Mouse (Mus musculus): Measurements from ENCODE around the gene Fgfr2. TPM values are rescaled to one million over a fixed set of nuclear protein-coding genes. Genes with fewer than 3 reads are reported as not detected.

Gene Fgfr2
- polyA plus RNA-seq, 1 experiment: 0.17 TPM

DNA sequence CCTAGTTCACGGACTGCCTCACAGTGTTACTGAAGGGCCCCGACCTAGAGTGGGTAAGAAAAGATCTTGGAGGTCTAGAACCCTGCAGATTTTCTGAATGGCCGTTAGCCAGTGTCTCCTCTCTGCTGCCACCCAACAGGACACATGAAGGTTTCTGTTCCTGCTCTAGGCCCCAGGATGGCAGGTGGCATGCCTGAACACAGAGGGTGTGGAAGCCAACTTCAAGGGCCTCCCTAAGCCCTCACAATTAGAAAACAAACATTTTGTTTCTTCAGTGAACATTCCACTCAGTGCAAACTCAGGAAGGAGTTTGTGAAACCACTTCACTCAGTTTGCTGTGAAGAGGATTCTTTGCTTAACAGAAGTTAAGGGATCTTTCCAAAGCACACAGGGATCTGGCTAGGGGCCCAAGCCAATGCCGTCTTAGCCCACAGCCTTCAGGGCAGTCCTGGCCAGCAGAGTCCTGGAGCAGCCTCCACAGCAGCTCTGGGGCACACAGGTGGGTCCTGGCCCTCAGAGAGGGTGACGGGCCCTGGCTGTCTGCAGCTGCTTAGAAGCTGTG lies 398.6 kb downstream of the Fgfr2 start:
- Histone ChIP-seq H3K79me2 (ENCODE audit: control insufficient read depth, insufficient read depth) (no peaks in the 10 kb centered on the region), H3K4me3 (no peak overlapping the region), H3ac (ENCODE audit: control insufficient read depth, insufficient read length) (no peak overlapping the region), H3K27me3 (ENCODE audit: control insufficient read depth, insufficient read depth, insufficient read length) (no peaks in the 10 kb centered on the region), H3K36me3 (ENCODE audit: control insufficient read depth, insufficient read depth) (no peaks in the 10 kb centered on the region), H3K4me2 (ENCODE audit: low read depth) (peak overlapping the region; percentile 56)
- peak; percentile 24 for TF ChIP-seq POLR2A (IDR thresholded peaks at IDR 0.05; ENCODE audit: insufficient read length, low read depth)
- peak in 1 of 3 experiments; percentile 59 for TF ChIP-seq MYOG (IDR thresholded peaks at IDR 0.05; ENCODE audit: control insufficient read depth in 1 of 3, insufficient read depth in 1 of 3, insufficient read length in 2 of 3, low read depth in 2 of 3)
- no peak for TF ChIP-seq POLR2AphosphoS2 (IDR thresholded peaks at IDR 0.05; ENCODE audit: insufficient read length, low read depth)

DNA sequence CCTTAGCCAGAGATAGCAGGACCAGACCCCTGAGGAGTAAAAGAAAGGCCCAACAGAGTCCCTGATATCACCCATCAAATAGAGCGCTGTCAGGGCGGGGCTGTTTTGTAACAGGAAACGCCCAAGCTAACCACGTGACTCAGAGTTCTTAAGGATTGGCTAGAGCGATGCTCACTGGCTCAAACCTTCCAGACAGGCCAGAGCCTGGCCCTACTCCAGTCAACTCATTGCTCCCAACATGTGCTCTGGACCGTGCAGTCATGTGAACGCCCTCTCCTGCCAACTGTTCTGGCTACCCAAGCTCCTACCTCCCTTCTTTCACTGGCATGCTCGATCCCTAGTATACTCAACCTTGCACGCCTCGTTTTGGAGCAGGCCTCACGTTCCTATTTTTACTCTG lies 399.2 kb downstream of the Fgfr2 start:
- H3K4me3 ChIP-seq: no peak overlapping the region
- peak overlapping the region; percentile 46 for H3K4me2 ChIP-seq (ENCODE audit: low read depth)
- H3K27me3 ChIP-seq (ENCODE audit: control insufficient read depth, insufficient read depth, insufficient read length): no peaks in the 10 kb centered on the region
- H3ac ChIP-seq (ENCODE audit: control insufficient read depth, insufficient read length): no peak overlapping the region
- H3K79me2 ChIP-seq (ENCODE audit: control insufficient read depth, insufficient read depth): no peaks in the 10 kb centered on the region
- TF ChIP-seq POLR2A (IDR thresholded peaks at IDR 0.05; ENCODE audit: insufficient read length, low read depth) (peak; percentile 62), POLR2AphosphoS2 (IDR thresholded peaks at IDR 0.05; ENCODE audit: insufficient read length, low read depth) (peak; percentile 25), E2F4 (IDR thresholded peaks at IDR 0.05; ENCODE audit: insufficient read depth) (no peak), REST (IDR thresholded peaks at IDR 0.05; ENCODE audit: insufficient read depth, insufficient read length) (no peak), MYOG (IDR thresholded peaks at IDR 0.05; ENCODE audit: control insufficient read depth in 1 of 3, insufficient read depth in 1 of 3, insufficient read length in 2 of 3, low read depth in 2 of 3) (peak in 2 of 3 experiments; percentile 37 to 86), TCF12 (IDR thresholded peaks at IDR 0.05; ENCODE audit: insufficient read depth, poor library complexity, severe bottlenecking) (no peak), MYOD1 (IDR thresholded peaks at IDR 0.05; ENCODE audit: control insufficient read depth in 1 of 3, insufficient read length in 2 of 3, low read depth in 2 of 3) (peak in 2 of 3 experiments; percentile 54 to 74), USF1 (IDR thresholded peaks at IDR 0.05; ENCODE audit: low read depth) (peak; percentile 66), CEBPB (IDR thresholded peaks at IDR 0.05; ENCODE audit: insufficient read depth, poor library complexity, severe bottlenecking) (no peak), SRF (IDR thresholded peaks at IDR 0.05; ENCODE audit: control insufficient read depth, insufficient read length, low read depth) (no peak), TCF3 (IDR thresholded peaks at IDR 0.05; ENCODE audit: insufficient read length, low read depth) (no peak), MAX (IDR thresholded peaks at IDR 0.05; ENCODE audit: low read depth) (peak; percentile 51)
- H3K36me3 ChIP-seq (ENCODE audit: control insufficient read depth, insufficient read depth): no peaks in the 10 kb centered on the region

DNA sequence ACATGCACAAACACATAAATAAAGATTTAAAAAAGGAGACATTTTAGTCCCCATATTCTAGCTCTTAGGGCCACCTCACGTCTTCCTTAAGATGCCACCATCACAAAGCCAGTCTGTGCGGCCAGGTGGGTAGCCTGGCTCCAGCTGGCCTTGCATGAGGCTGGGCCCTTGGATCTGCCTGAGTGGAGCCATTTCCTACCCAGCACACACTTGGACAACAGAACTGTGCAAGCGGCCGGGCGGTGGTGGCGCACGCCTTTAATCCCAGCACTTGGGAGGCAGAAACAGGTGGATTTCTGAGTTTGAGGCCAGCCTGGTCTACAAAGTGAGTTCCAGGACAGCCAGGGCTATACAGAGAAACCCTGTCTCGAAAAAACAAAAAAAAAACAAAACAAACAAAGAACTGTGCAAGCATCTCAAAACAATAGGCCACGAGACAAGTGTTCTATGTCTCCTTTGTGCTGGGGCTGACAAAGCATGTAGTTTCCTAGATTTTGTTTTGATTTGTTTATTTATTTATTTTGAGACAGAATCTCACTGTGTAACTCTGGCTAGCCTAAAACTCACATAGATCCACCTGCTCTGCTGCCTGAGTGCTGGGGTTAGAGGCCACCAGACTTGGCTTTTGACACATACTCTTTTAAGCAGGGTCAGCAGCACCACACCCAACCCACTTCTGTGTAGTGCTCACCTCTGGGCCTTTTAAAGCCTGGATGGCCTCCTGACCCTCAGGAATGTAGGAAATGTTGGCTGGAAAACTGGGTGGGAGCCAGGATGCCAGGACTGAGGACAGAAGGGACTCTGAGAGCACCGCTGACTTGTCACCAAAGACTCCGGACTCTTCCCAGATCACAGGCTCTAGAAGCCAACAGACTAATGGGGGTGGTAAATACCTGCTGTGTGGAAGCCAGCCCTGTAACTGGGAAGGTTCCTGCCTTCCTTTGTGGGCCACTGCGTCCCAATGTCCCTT lies 400.5 kb downstream of the Fgfr2 start:
- Histone ChIP-seq H3ac (ENCODE audit: control insufficient read depth, insufficient read length) (no peak overlapping the region), H3K27me3 (ENCODE audit: control insufficient read depth, insufficient read depth, insufficient read length) (no peaks in the 10 kb centered on the region), H3K4me3 (no peak overlapping the region), H3K79me2 (ENCODE audit: control insufficient read depth, insufficient read depth) (no peaks in the 10 kb centered on the region), H3K4me2 (ENCODE audit: low read depth) (peak overlapping the region; percentile 46), H3K36me3 (ENCODE audit: control insufficient read depth, insufficient read depth) (no peaks in the 10 kb centered on the region)
- TF ChIP-seq SRF (IDR thresholded peaks at IDR 0.05; ENCODE audit: control insufficient read depth, insufficient read length, low read depth) (no peak), MYOG (IDR thresholded peaks at IDR 0.05; ENCODE audit: control insufficient read depth in 1 of 3, insufficient read depth in 1 of 3, insufficient read length in 2 of 3, low read depth in 2 of 3) (peak in 1 of 3 experiments; percentile 17), MYOD1 (IDR thresholded peaks at IDR 0.05; ENCODE audit: control insufficient read depth in 1 of 3, insufficient read length in 2 of 3, low read depth in 2 of 3) (peak in 1 of 3 experiments; percentile 14)

DNA sequence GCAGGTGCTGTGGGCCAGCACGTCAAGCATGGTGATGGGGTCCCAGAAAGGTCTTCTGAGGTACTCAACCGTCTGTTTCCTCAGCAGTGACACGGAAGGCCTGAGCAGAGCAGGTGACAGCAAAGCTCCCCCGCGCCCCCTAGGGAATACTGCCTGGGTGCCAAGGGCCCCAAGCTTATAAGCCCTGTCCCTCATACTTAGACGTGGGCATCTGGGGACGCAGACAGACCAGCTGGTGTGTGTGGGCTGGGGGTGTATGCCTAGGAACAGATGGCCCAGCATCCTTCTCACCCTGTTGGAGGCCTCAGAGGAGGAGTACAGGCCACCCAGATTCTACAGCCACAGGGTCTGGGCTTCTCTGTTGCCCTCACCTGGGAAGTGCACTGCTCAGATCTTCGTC lies 402.6 kb downstream of the Fgfr2 start:
- peak in 2 of 3 experiments; percentile 90 to 94 for TF ChIP-seq MYOG (IDR thresholded peaks at IDR 0.05; ENCODE audit: control insufficient read depth in 1 of 3, insufficient read depth in 1 of 3, insufficient read length in 2 of 3, low read depth in 2 of 3)
- TF ChIP-seq MAX (IDR thresholded peaks at IDR 0.05; ENCODE audit: low read depth): no peak
- TF ChIP-seq MYOD1 (IDR thresholded peaks at IDR 0.05; ENCODE audit: control insufficient read depth in 1 of 3, insufficient read length in 2 of 3, low read depth in 2 of 3): peak in 2 of 3 experiments; percentile 89 to 97
- TF ChIP-seq POLR2AphosphoS2 (IDR thresholded peaks at IDR 0.05; ENCODE audit: insufficient read length, low read depth): peak; percentile 27
- TF ChIP-seq SRF (IDR thresholded peaks at IDR 0.05; ENCODE audit: control insufficient read depth, insufficient read length, low read depth): no peak
- TF ChIP-seq TCF12 (IDR thresholded peaks at IDR 0.05; ENCODE audit: insufficient read depth, poor library complexity, severe bottlenecking): peak; percentile 92
- peak; percentile 21 for TF ChIP-seq POLR2A (IDR thresholded peaks at IDR 0.05; ENCODE audit: insufficient read length, low read depth)
- no peak for TF ChIP-seq USF1 (IDR thresholded peaks at IDR 0.05; ENCODE audit: low read depth)
- peak; percentile 66 for TF ChIP-seq TCF3 (IDR thresholded peaks at IDR 0.05; ENCODE audit: insufficient read length, low read depth)

DNA sequence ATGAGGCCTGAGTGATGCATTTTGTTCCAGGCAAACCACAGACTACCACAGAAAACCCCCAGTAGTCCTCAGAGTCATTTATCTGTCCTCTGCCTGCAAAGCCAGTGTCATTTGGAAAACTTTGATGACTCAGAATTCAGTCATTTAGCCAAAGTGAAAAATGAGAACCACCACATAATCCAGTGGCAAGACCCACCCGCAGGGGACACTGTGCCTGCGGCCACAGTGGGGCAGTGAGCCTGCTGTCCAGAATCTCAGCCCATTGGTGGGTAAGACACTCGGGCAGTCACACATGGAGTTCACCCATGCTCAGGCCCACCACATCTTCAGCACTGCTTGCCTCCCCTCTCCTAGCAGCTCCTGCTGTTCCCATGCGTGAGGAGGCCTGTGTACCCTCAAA lies 403.6 kb downstream of the Fgfr2 start:
- Histone ChIP-seq H3K4me3 (peak overlapping the region; percentile 11), H3K79me2 (ENCODE audit: control insufficient read depth, insufficient read depth) (no peaks in the 10 kb centered on the region), H3K27me3 (ENCODE audit: control insufficient read depth, insufficient read depth, insufficient read length) (no peaks in the 10 kb centered on the region), H3K36me3 (ENCODE audit: control insufficient read depth, insufficient read depth) (no peaks in the 10 kb centered on the region), H3K4me2 (ENCODE audit: low read depth) (peak overlapping the region; percentile 58), H3ac (ENCODE audit: control insufficient read depth, insufficient read length) (no peak overlapping the region)
- TF ChIP-seq MYOG (IDR thresholded peaks at IDR 0.05; ENCODE audit: control insufficient read depth in 1 of 3, insufficient read depth in 1 of 3, insufficient read length in 2 of 3, low read depth in 2 of 3): peak in 2 of 3 experiments; percentile 17 to 86
- TF ChIP-seq POLR2AphosphoS2 (IDR thresholded peaks at IDR 0.05; ENCODE audit: insufficient read length, low read depth): peak; percentile 81
- TF ChIP-seq TCF12 (IDR thresholded peaks at IDR 0.05; ENCODE audit: insufficient read depth, poor library complexity, severe bottlenecking): peak; percentile 35
- peak in 2 of 3 experiments; percentile 26 to 71 for TF ChIP-seq MYOD1 (IDR thresholded peaks at IDR 0.05; ENCODE audit: control insufficient read depth in 1 of 3, insufficient read length in 2 of 3, low read depth in 2 of 3)
- no peak for TF ChIP-seq REST (IDR thresholded peaks at IDR 0.05; ENCODE audit: insufficient read depth, insufficient read length)
- TF ChIP-seq POLR2A (IDR thresholded peaks at IDR 0.05; ENCODE audit: insufficient read length, low read depth): peak; percentile 65
- no peak for TF ChIP-seq SRF (IDR thresholded peaks at IDR 0.05; ENCODE audit: control insufficient read depth, insufficient read length, low read depth)
- TF ChIP-seq USF1 (IDR thresholded peaks at IDR 0.05; ENCODE audit: low read depth): no peak

More for the DNA sequence above, 402.6 kb downstream of the Fgfr2 start:
- Histone ChIP-seq H3K4me3 (peak overlapping the region; percentile 11), H3K36me3 (ENCODE audit: control insufficient read depth, insufficient read depth) (no peaks in the 10 kb centered on the region), H3K27me3 (ENCODE audit: control insufficient read depth, insufficient read depth, insufficient read length) (no peaks in the 10 kb centered on the region), H3K4me2 (ENCODE audit: low read depth) (peak overlapping the region; percentile 58), H3K79me2 (ENCODE audit: control insufficient read depth, insufficient read depth) (no peaks in the 10 kb centered on the region), H3ac (ENCODE audit: control insufficient read depth, insufficient read length) (no peak overlapping the region)
